Comparison of ENCODE assay signal across 9 mouse cellular contexts in genomic region chr8:94354571-94354970, GRCm38 (mm10). TPM values are rescaled to one million over a fixed set of nuclear protein-coding genes. Genes with fewer than 3 reads are reported as not detected.
A peak's percentile ranks its signal among the peaks of the same experiment; 100 is the strongest.
DNase-seq lines count a peak whose midpoint lies in the region; ATAC-seq lines count a peak whose summit lies in the region.
"Had no signal": no experiment of that assay in that cellular context is flagged by ENCODE, and none has a peak within 500 bp of the region (broad histone marks: within the 10 kb centered on the region; RNA-seq: fewer than 3 reads in every experiment).

No protein-coding gene starts in this region.

- no peak overlapping the region for H3K4me3 ChIP-seq in heart, embryonic 16.5 days (ENCODE audit: low read length)
- H3K4me3 ChIP-seq in intestine, embryonic 16.5 days (ENCODE audit: low read length), result no peak overlapping the region
- H3K4me3 ChIP-seq: megakaryocyte, embryonic 14.5 days had no signal

- H3K27me3 ChIP-seq in heart, embryonic 16.5 days (ENCODE audit: control insufficient read depth, insufficient read depth, low read length), result no peaks in the 10 kb centered on the region
- no peaks in the 10 kb centered on the region for H3K27me3 ChIP-seq in intestine, embryonic 16.5 days (replicated peaks; ENCODE audit: control insufficient read depth, insufficient read depth, low read length)

- no peak overlapping the region; the same call in 1 of the 2 replicates for H3K9ac ChIP-seq in heart, embryonic 16.5 days (ENCODE audit: low read length)
- H3K9ac ChIP-seq in intestine, embryonic 16.5 days (ENCODE audit: low read depth, low read length), result no peak overlapping the region

- H3K36me3 ChIP-seq in heart, embryonic 16.5 days (ENCODE audit: control insufficient read depth, insufficient read depth), result no peaks in the 10 kb centered on the region
- no peaks in the 10 kb centered on the region for H3K36me3 ChIP-seq in intestine, embryonic 16.5 days (ENCODE audit: control insufficient read depth, insufficient read depth, low read length)

- WGBS in heart, embryonic 16.5 days, result 63% methylated on average over 4 of the region's 4 CpGs
- 39% methylated on average over 4 of the region's 4 CpGs for WGBS in intestine, embryonic 16.5 days

- peaks cover 29% of the 10 kb centered on the region for H3K4me1 ChIP-seq in heart, embryonic 16.5 days (ENCODE audit: control insufficient read depth, insufficient read depth, low read length)
- H3K4me1 ChIP-seq in intestine, embryonic 16.5 days (ENCODE audit: control insufficient read depth, insufficient read depth, low read length), result no peaks in the 10 kb centered on the region; the same call in 1 of the 2 replicates

- no peak for DNase-seq in heart, adult 8-10 months (ENCODE audit: low spot score)
- peak; percentile 63 to 83 for DNase-seq in lung, postnatal 4 days
- peak; percentile 43 to 48 for DNase-seq in thymus, postnatal 10 days (ENCODE audit: low spot score in 2 of 2)
- DNase-seq in embryo, embryonic 10 days (ENCODE audit: low spot score), result no peak
- DNase-seq in gastrocnemius, postnatal 25 days, result no peak
- no peak for DNase-seq in layer of hippocampus, postnatal 25 days (ENCODE audit: extremely low spot score in 1 of 2, low spot score in 1 of 2)

- no peak for ATAC-seq in heart, embryonic 16.5 days (replicated peaks; ENCODE audit: extremely low read depth, insufficient read depth, low FRiP score)
- peak; percentile 87 for ATAC-seq in intestine, embryonic 16.5 days

- H3K27ac ChIP-seq in heart, embryonic 16.5 days (ENCODE audit: low read length), result peak overlapping the region; percentile 53; the same call in 1 of the 2 replicates
- peak overlapping the region; percentile 84 for H3K27ac ChIP-seq in intestine, embryonic 16.5 days (ENCODE audit: low read length)

- H3K4me2 ChIP-seq in heart, embryonic 16.5 days (ENCODE audit: low read depth, low read length), result no peak overlapping the region
- H3K4me2 ChIP-seq in intestine, embryonic 16.5 days (ENCODE audit: low read depth, low read length), result peak overlapping the region; percentile 10; the same call in 1 of the 2 replicates

- no peaks in the 10 kb centered on the region for H3K9me3 ChIP-seq in heart, embryonic 16.5 days (replicated peaks; ENCODE audit: control insufficient read depth, low read length)
- H3K9me3 ChIP-seq in intestine, embryonic 16.5 days (ENCODE audit: control insufficient read depth, low read length), result no peaks in the 10 kb centered on the region

RNA-seq across cellular contexts. Expression of gene Slc12a3, which starts 25.6 kb away (rescaled TPM):
- polyA plus RNA-seq in heart, embryonic 16.5 days (2015; fragmentation: Nextera tagmentation; extraction: Ambion mirVana), result not detected in 2 replicates
- under 1 TPM in 3 of 4 experiments, not detected in 1; 0.09 to 0.47 (median 0.11) TPM for total RNA-seq in heart, adult 8-10 months (2022)
- 0.05 and 0.06 TPM in 2 replicates for polyA plus RNA-seq in intestine, embryonic 16.5 days (2015; fragmentation: Nextera tagmentation; extraction: Ambion mirVana)
- not detected for total RNA-seq in gastrocnemius, postnatal 25 days (2021)
- under 1 TPM; 0.25 to 0.59 TPM for total RNA-seq in layer of hippocampus, postnatal 25 days (2021)

RNA-seq across cellular contexts. Expression of gene Herpud1, which starts 31.7 kb away (rescaled TPM):
- 107 and 120 TPM in 2 replicates for polyA plus RNA-seq in heart, embryonic 16.5 days (2015; fragmentation: Nextera tagmentation; extraction: Ambion mirVana)
- total RNA-seq in heart, adult 8-10 months (2022), result 100 to 1,000 TPM; 233 to 419 (median 274) TPM
- polyA plus RNA-seq in intestine, embryonic 16.5 days (2015; fragmentation: Nextera tagmentation; extraction: Ambion mirVana), result 163 and 188 TPM in 2 replicates
- 10 to 100 TPM; 78.0 to 80.1 TPM for total RNA-seq in gastrocnemius, postnatal 25 days (2021)
- 10 to 100 TPM; 50.7 to 61.0 TPM for total RNA-seq in layer of hippocampus, postnatal 25 days (2021)

Comparison
In these comparisons a context has a peak if more than half of its experiments do, and no peak if none do; other contexts are left out.
1. DNase-seq: peak in lung, postnatal 4 days (2 of 2) and thymus, postnatal 10 days (2 of 2); none in heart, adult 8-10 months (single experiment), embryo, embryonic 10 days (single experiment), gastrocnemius, postnatal 25 days (single experiment) and layer of hippocampus, postnatal 25 days (0 of 2).